Mouse (Mus musculus): Measurements from ENCODE around the gene Tnrc6b.
"Not testable (repeated sequence)": the region's sequence is repeated elsewhere in the genome, so short reads cannot be mapped to it uniquely, and the experiment has no call there.

Tnrc6b gene

GRCm38 (mm10) chr15:80797757-80798156, 86.6 kb downstream of the Tnrc6b start:
- peak in 1 of 2 experiments; percentile 27 for DNase-seq

GRCm38 (mm10) chr15:80798367-80799073, 87.4 kb downstream of the Tnrc6b start:
- peak; percentile 72 to 73 for DNase-seq

GRCm38 (mm10) chr15:80799074-80799633, 88.0 kb downstream of the Tnrc6b start:
- DNase-seq, result peak in 1 of 2 experiments; percentile 38

- DNase-seq, result no peak
These were observed 88.6 kb downstream of the Tnrc6b start for GRCm38 (mm10) chr15:80799634-80800137.

- no peak for DNase-seq
These were observed 89.1 kb downstream of the Tnrc6b start for GRCm38 (mm10) chr15:80800201-80800600.

- DNase-seq, result no peak
These were observed 89.7 kb downstream of the Tnrc6b start for GRCm38 (mm10) chr15:80800765-80801164.

GRCm38 (mm10) chr15:80801597-80801996, 90.5 kb downstream of the Tnrc6b start:
- DNase-seq, result no peak

GRCm38 (mm10) chr15:80807162-80807561, 96.0 kb downstream of the Tnrc6b start:
- DNase-seq, result no peak

GRCm38 (mm10) chr15:80810226-80810625, 99.1 kb downstream of the Tnrc6b start:
- no peak for DNase-seq

GRCm38 (mm10) chr15:80812840-80813239, 101.7 kb downstream of the Tnrc6b start:
- DNase-seq, result no peak

- no peak for DNase-seq
These were observed 103.7 kb downstream of the Tnrc6b start for GRCm38 (mm10) chr15:80814792-80815191.

- no peak for DNase-seq
These were observed 111.2 kb downstream of the Tnrc6b start for GRCm38 (mm10) chr15:80822276-80822675.

GRCm38 (mm10) chr15:80831170-80831569, 120.1 kb downstream of the Tnrc6b start:
- DNase-seq, result no peak

GRCm38 (mm10) chr15:80832808-80833207, 121.7 kb downstream of the Tnrc6b start:
- no peak for DNase-seq

GRCm38 (mm10) chr15:80836246-80836645, 125.1 kb downstream of the Tnrc6b start:
- DNase-seq, result no peak

GRCm38 (mm10) chr15:80838836-80839235, 127.7 kb downstream of the Tnrc6b start:
- DNase-seq, result no peak

GRCm38 (mm10) chr15:80839653-80840420, 128.7 kb downstream of the Tnrc6b start:
- DNase-seq, result no peak

GRCm38 (mm10) chr15:80844262-80844661, 133.1 kb downstream of the Tnrc6b start:
- no peak for DNase-seq

GRCm38 (mm10) chr15:80844926-80845325, 133.8 kb downstream of the Tnrc6b start:
- DNase-seq, result no peak

GRCm38 (mm10) chr15:80850004-80850403, 138.9 kb downstream of the Tnrc6b start:
- DNase-seq, result no peak

- DNase-seq, result no peak
These were observed 139.8 kb downstream of the Tnrc6b start for GRCm38 (mm10) chr15:80850682-80851475.

GRCm38 (mm10) chr15:80852122-80852521, 141.0 kb downstream of the Tnrc6b start:
- DNase-seq, result no peak

- not testable (repeated sequence) for DNase-seq
These were observed 141.4 kb downstream of the Tnrc6b start for GRCm38 (mm10) chr15:80852527-80852926.
